Mouse (Mus musculus) kidney, adult 2 months (tissue): ENCODE measurements at regions not wholly inside any gene's neighbourhood (a gene's known extent, or its start where the extent isn't known, plus 50 kb on each side); places are given as distances from the start of the nearest gene placed in this dataset.

Experiments used
- CTCF ChIP-seq: fragments of 200-500 bp; conservative IDR thresholded peaks from 2 replicates; pipeline ENCODE4 v1.5.1; 2011; ENCODE audit warnings: low read depth, mild to moderate bottlenecking, control low read depth, low read length, moderate library complexity, mixed read lengths; ENCODE audit not compliant: insufficient read depth, insufficient read length
- POLR2A ChIP-seq: fragments of 200-500 bp; IDR thresholded peaks from one replicate; pipeline ENCODE4 v1.6.1; 2011; ENCODE audit warnings: low read depth, low read length, control low read depth

GRCm38 (mm10) chr10:19187084-19187615 lies 169.2 kb upstream of the Olig3 start:
- TF ChIP-seq CTCF = no peak
- TF ChIP-seq POLR2A = no peak
